Mouse (Mus musculus) right cerebral cortex, postnatal 10 days (tissue): ENCODE measurements around the gene Arcn1.

ENCODE experiments used
- DNase-seq, 2 experiments: peaks; one replicate each; pipeline ENCODE4 v3.0.0; 2021; ENCODE audit warnings: low spot score in 2 of 2

Arcn1 gene

DNA sequence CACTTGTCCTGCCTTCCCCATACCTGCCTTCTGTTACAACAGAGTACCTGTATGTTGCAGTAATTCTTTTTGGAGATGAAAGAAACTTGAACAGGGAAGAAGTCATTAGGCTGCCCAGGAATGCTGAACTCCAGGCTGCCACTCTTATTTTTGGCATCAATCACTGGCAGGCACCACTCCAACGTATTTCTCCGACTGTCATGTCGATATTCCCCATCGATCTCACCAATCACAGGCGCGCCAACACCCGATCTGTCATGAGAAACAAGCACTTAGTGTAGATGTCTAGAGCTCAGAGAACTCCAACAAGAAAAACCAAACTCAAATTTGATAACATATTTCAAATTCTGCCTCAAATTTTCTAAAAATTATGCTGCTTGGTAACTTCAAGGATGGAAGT, 22.3 kb downstream of the Arcn1 start:
- no peak for DNase-seq

DNA sequence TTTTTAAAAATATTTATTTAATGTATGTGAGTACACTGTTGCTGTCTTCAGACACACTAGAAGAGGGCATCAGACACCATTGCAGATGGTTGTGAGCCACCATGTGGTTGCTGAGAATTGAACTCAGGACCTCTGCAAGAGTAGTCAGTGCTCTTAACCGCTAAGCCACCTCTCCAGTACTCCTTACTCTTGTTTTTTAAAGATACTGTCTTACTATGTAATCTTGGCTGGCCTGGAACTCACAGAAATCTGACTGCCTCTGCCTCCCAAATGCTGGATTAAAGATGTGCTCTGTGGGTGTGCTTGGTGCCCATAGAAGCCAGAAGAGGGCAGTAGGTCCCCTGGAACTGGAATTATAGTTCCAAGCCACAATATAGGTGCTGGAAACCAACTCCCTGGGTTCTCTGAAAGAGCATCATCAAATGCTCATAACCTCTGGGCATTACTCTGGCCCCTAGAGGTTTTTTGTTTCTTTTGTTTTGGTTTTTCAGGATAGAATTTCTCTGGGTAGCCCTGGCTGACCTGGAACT, 26.9 kb downstream of the Arcn1 start:
- DNase-seq: no peak

DNA sequence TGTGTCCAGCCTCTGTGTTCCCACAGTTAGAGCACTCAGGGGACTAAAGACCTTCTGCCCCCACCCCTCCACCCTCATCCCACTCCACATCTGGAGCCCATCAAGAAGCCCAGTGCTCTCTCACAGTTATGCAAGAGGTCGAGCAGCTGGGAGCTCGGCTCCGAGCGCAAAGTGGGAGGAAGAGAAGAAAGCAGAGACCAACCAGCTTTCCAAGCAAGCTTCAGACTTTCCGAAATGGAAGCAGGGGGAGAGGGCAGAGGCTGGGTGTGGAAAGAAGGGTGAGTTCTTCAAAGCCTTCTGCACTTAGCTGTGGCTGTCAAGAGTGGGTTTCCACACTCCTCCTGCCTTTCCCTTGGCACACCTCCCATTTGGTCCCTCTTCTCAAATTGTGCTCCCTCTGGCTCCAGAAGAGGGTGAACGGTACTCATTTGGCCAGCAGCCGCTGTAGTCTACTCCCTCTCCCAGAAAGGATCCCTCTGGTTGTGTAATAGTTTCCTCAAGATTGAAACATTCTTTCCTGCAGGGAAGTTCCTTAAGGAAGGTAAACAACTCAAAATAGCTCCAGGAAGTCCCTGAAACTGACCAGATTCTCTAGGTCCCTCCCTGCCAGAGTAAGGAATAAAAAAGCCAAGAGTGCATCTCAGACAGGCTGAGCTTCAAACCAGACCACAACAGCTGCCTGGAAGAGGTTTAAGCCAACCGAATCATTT, 30.2 kb downstream of the Arcn1 start:
- DNase-seq: no peak

DNA sequence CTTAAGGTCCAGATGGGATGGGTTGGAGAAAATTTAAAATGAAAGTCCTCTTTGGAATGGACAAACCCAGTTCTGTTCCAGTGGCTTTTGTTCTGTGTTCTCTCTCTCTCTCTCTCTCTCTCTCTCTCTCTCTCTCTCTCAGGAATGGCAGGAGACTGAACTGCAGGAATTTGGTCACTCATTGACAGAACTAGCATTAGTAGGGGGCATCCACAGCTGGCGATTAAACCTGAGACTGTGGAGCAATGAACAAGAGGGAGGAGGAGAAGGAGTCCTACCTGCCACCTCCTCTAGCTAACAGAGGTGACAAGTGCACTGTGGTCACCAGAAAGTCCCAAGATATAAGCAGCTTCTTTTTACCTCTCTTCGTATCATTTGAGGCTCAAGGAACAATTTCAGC, 31.3 kb downstream of the Arcn1 start:
- no peak for DNase-seq

DNA sequence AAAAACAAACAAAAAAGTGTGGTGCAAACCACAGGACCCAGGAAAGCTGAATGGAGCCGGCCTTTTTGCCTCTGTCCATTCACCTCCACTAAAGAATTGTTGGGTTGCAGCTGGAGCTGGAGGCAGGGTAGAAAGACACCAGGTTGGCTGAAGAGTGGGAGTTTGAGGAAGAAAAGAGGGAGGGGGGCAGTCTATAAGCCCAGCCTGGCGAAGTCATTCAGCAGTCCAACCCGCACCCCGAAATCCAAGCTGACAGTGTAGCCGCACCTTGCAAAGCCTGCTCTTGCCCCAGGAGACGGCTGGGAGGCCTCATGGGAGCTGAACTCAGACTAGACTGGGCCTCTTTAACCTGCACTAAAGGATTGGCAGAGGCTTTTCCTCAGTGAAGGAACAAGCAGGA, 31.8 kb downstream of the Arcn1 start:
- no peak for DNase-seq

DNA sequence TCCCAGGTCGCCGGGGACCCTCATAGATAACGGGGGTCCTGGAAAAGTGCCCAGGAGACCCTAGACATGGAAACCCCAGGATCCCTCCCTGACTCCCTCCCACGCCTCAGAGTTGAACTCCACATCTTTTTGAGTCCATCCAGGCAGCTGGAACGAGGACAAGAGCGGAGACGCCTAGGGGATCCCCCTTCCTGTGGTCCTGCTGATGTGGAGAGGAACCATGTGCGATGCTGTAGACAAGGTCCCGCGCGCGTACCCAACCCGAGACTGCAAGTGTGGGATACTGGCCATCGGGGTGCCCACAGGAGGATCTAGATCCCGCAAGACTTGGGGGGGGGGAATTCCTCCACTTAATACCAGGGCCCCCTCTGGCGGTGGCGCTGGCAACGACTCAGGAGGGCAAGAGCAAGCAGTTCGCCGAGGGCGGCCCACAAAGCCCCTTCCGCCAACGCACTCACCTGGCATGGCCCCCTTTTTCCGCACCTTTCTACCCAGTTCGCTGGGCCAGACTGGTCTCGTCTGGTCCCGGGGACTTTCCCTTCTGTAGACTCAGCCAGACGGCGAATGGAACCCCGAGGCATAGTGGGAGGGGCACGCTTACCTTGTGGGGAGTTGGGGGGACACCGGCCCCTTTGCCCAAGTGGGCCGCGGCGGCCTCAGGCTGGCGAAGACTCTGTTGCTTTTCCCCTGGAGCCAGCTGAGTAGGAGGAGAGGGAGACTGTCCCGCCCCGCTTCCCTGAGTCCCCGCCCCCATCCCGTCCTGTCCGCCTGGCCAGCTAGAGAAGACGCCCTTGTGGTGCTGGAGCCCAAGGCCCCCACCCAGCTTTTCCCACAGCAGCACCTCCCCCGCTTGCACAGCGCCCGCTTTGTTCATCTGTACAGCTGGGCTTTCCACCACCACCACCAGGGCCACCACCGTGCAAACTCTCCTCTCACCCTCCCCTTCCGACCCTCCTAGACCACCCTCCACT, 32.8 kb downstream of the Arcn1 start, which contains the start of gene Phldb1:
Gene Phldb1, minus strand, starts transcription at position 675 of the 971 bp plus-strand sequence.
- peak; percentile 80 to 84 for DNase-seq

DNA sequence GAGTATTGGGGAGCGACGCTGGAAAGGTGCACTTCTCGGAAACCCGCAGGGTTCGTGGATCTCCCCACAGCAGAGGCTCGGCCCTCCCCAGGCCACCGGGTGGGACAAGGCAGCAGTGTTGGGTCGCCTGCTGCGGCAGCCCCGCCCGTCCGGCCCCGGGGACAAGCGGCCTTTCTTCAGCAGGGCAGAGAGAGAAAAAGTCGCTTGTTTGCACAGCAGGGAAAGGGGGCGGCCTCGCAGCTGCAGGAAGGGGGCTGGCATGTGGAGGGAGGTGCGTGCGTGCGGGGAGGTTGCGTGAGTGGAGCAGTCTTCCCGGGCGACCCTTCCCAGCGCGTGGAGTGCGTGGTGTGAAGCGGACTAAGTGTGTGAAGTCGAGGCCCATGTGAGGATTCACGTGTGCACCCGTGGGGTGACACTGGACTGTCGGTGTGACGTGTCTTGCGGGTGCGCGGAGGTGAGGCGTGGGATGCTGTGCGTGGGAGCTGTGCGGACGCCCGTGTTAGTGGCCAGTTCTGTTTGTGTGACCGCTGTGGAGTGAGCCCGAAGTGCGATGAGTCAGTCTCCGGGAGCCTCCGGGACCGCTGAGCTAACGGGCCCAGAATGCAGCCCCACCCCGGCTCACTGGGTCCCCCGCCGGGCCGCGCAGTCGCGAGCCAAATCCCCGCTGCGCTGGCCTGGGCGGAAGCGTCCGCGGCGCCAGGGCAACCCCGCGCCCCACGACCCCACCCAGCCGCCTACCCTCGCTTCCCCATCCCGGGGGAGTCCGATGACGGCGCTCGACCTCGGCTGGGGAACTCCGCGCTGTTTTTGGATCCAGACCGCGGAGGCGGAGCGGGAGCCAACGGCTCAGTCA, 33.7 kb downstream of the Arcn1 start:
- peak; percentile 72 to 75 for DNase-seq

DNA sequence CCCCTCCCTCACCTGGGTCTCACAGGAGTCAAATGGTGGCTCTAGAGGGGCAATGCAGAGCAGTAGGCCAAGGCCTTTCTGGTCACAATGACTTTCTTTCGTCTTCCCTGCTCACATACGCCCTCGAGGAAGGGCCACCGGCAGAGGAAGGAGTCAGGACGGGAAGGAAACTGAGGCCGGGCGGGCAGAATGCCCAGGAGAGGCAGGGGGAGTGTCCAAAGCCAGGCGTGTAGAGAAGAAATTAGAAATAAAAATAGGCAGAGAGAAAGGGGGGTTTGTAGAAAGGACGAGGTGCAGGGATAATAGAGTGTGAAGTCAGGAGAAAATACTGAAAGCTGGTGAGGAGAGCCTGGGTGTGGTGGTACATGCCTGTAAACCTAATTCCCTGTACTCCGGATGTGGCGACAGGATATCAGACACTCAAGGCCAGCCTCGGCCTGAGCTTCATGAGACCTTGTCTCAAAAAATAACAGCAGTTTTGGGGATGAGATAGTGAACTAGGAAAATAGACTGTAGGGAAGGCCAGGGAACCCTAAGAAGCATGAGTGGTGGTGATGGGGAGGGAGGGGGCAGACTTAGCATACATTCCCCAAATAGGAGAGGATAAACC, 34.6 kb downstream of the Arcn1 start:
- DNase-seq: no peak

DNA sequence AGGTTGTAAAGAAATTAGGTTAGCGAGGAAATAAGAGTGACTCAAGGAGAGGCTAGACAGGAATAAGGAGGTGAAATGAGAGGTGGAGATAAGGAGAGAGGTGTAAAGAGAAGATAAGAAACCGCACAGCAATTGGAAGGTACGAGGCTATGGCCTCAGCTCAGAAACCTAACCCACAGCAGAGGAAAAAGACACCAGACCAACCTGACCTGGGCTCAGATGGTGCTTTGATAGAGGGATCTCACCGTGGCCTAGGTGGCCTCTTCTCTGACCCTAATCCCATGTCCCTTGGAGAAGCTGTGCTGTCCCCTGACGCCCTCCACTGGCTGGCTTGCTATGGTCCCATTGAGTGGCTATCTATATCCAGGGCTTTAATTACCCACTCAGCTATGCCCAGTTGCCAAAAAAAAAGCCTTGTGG, 35.5 kb downstream of the Arcn1 start:
- no peak for DNase-seq

DNA sequence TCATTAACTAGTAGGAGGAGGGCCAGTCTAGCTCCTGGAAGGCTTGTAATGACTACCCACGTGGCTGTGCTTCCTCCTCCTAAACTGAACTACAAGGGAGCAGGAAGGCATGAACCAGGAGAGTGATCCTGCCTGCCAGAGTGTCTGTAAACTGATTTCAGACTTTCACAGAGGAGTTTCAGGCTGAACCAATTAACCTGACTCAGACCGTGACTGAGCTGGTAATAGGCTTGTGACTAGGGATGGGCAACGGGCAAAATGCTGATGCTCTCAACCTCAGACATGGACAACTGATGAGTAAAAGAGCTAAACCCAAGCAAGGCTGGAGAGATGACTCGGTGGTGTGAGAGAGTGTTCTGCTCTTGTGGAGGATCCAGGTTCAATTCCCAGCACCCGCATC, 40.2 kb downstream of the Arcn1 start:
- no peak for DNase-seq

DNA sequence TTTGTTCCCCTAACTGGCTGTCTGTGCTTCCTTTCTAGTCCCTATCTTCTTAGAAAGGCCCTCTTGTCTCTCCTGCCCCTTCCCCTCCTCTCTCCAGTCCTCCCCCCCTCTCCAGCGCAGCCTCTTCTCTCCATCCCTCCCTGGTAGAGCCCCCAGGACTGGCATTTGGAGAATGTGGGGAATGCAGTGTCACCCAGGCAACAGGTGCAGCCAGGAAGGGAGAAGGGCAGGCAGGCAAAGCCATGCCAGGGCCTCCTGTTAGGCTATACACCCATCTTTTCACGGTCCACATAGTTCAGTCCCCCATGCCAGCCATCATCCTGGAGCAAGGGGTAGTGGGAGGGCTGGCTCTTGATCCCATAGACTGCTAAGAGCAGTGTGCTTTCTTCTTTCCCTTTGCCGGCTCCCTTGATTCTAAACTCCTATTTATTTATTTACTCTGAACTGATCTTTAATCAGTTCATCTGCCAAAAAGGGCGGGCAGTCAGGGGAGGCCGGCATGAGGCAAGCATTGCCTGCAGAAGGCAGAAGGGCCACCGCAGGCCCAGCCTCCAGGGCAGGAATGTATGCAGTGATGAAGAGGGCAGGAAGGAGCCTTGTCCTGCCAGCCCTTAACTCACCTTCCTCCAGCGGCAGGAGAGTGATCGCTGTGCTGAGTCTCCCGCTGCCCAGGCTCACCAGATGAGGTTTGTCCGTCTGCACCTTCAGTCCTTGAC, 41.1 kb downstream of the Arcn1 start:
- DNase-seq: no peak

DNA sequence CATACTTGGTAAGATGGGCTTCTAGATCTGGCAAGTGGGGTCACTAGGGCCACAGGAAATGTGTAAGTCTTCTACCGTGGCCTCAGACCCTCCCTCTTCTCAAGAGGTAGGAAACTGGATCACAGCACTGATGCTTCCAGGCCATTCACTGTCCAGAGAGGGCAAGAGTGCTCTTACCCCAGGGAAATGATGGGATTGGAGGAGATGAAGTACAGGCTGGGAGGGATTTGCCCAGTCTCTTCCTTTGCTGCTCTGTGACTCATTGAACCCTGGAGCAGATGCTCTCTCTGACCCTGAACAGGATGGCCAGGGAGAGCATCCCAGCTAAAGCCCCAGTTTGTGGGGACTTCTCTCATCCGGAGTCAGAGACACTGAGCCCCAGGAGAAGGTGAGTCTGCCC, 43.0 kb downstream of the Arcn1 start:
- no peak for DNase-seq

DNA sequence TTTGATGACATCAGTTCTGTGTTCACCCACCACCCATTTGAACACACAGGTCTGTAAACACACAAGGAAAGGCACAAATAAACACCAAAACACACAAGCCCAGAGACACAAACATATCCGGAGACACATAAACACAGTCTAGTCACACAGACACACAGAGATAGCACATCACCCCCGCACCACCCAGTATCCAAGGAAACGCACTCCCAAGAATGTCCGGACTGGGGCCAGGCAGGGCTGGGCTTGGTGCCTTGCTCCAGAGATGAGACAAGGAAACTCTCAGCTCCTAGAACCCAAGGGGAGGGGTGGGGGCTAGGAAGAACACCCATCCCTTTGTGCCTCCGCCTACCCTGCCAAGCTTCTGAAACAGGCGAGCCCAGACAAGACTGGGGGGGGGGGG, 43.4 kb downstream of the Arcn1 start:
- DNase-seq: peak; percentile 76 to 82

DNA sequence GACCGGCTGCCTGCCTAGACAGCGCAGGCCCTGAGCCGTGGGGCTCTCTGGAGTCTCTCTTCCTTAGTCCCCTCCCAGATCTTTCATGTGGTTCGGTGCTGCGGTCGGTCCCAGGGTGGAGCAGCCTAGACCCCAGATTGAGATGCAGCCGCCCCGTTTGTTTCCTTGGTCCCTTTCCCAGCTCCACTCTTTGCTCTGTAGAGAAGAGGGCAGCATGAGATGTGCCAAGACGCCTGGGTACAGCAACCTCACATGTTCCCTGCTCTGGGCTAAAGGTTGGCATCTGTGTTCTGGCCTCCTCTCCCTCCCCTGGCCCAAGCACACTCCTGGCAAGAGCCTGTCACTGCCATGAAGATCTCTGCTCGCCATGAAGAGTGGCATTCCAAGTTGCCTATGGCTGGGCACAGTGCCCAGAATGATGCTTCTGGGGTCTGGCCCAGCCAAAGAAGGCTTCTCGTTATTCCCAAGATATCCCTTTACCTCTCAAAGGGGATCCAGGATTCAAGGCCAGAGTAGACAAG, 44.1 kb downstream of the Arcn1 start:
- DNase-seq: peak in 1 of 2 experiments; percentile 32

DNA sequence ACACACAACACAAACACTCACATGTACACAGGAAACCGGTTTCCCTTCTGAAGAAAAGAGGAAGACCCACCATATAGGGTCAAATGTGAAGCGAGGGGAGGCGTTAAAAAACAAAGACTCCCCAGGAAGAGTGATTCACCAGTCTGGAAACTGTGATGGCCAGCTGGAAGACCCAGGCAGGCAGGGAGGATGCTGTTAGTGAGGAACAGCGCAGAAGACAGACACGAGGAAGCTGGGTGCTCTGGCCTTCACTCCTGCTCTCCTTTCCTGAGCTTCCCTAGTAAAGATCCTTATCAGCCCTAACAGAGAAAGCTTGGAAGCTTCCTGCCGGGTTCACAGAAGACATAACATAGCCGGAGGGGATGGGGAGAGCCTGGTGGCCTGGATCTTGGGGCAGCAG, 44.6 kb downstream of the Arcn1 start:
- DNase-seq: peak in 1 of 2 experiments; percentile 26

DNA sequence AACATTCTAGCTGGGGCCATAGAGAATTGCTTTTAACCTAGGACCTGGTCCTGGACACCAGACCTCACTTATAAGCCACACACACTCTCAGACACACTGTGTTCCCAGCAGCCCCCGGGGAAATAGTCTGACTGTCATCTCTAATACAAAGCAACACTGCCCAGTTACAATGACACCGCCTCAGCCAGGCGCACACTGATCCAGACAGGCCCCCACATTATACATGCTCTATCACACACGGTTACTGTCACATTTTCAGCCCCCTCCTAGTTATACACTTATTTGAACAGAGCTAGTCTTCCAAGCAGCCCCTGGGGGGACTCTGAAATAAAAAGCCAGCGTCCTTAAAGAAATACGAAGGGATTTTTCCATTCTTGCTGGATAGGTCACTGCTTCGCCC, 45.1 kb downstream of the Arcn1 start:
- DNase-seq: peak in 1 of 2 experiments; percentile 18

DNA sequence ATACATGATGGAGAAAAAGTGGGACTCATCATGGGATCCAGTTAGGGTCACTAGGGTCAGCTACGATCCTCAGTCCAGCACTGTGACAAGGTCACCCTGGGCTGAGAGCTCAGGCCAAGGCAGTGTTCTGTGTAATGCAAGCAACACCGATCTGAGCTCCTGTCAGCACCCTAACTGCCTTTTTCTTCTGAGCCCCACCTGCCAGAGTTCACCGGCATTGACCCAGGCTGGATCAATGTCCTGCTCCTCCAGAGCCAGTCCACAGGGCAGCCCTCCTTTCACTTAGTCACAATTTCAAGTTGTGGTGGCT, 45.8 kb downstream of the Arcn1 start:
- no peak for DNase-seq

DNA sequence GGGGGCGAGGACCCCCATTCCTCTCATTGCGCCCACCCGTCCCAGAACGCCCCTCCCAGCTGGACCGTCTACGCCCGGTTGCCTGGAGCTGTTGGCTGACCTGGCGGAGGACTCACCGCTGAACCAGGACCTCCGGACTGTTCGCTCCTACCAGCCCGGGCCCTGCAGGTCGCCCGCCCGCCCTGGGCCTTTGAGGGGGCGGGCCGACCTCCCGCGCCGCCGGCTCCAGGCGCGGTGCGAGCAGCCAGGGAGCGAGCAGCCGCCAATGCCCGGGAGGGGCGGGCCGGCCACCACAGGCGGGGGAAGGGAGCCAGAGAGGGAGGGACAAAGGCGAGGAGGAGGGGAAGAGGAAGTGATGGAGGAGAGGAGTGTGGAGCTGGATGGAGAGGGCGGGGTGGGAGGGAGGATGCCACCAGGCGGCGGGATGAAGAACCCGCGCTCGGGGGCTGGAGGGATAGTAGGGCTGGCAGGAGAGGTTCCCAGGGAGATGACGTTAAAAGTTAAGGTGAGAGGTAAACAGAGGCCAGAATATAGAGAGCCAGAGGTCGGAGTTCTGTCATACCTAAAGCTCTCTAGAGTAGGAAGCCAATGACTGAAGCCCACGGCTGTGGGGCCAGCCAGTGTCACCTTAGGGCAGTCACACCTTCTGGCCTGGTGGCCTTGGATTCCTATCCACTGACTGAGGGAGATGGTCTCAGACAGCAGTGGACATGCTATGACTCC, 46.3 kb downstream of the Arcn1 start:
- DNase-seq: peak; percentile 91

DNA sequence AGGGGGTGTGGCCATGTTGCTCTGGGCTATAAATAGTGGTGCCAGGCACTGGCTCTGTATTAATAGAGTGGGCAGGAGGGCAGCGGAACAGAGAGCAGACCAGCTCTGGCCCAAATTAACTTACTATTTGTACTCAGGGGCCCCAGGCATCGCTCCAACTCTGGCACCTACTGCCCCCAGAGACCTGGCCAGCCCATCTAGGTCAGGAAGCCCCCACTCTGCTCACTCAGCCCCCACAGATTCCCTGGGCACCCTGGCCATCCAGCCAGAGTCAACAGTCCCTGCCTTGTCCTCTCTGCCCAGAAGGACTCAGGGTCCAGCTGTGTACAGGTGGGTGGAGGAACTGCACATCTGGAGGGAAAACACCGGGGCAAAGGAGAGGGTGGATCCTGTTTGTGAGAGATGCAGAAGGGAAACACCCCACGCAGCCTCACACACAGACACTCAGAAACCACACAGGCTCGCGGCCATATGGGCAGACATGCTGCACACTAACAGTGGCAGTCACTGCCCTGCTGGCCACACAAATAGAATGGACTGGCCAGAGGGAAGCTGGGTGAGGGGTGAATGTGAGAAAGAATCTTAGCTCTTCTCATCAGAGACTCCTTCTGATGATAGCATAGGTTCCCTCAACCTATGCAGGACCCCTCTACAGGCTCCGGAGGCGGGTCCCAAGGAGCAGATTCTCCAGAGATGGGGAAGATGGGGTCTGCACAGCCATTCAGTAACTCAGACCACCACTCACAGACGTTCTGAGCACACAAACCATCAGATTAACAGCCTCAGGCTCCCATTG, 47.1 kb downstream of the Arcn1 start:
- peak; percentile 64 to 72 for DNase-seq
